Mouse (Mus musculus) embryonic facial prominence, embryonic 14.5 days (tissue): ENCODE measurements around the gene Ywhae. TPM values are rescaled to one million over a fixed set of nuclear protein-coding genes. Genes with fewer than 3 reads are reported as not detected.

Experiments
- ATAC-seq: fragments of 200-750 bp; cut with Nextera tagmentation; 2 replicates; pipeline ENCODE4 v1.8.0; 2017; ENCODE audit warnings: low read depth, moderate number of reproducible peaks, moderate TSS enrichment
- DNase-seq: peaks from one replicate; pipeline ENCODE4 v3.0.0-alpha.2; 2015; ENCODE audit warnings: low spot score
- H3K27ac ChIP-seq: fragments of 300-500 bp; sonication (generic); replicated peaks from 2 replicates; pipeline ENCODE4 v1.5.1; 2014; ENCODE audit warnings: low read depth, mild to moderate bottlenecking, low read length, moderate library complexity
- H3K27me3 ChIP-seq: fragments of 300-500 bp; sonication (generic); replicated peaks from 2 replicates; pipeline ENCODE4 v1.6.1; 2014; ENCODE audit warnings: low read length; ENCODE audit not compliant: control insufficient read depth, insufficient read depth
- H3K36me3 ChIP-seq: fragments of 300-500 bp; sonication (generic); 2 replicates; pipeline ENCODE4 v1.6.1; 2014; ENCODE audit warnings: low read length, mixed read lengths; ENCODE audit not compliant: control insufficient read depth, insufficient read depth
- H3K4me1 ChIP-seq: fragments of 300-500 bp; sonication (generic); 2 replicates; pipeline ENCODE4 v1.6.1; 2014; ENCODE audit warnings: antibody characterized with exemption, low read length; ENCODE audit not compliant: control insufficient read depth, insufficient read depth
- H3K4me2 ChIP-seq: fragments of 300-500 bp; sonication (generic); 2 replicates; pipeline ENCODE4 v1.6.1; 2014; ENCODE audit warnings: low read depth, mild to moderate bottlenecking, low read length, moderate library complexity, mixed read lengths
- H3K4me3 ChIP-seq: fragments of 300-500 bp; sonication (generic); 2 replicates; pipeline ENCODE4 v1.5.1; 2014; ENCODE audit warnings: low read depth, mild to moderate bottlenecking, low read length
- H3K9ac ChIP-seq: fragments of 300-500 bp; sonication (generic); 2 replicates; pipeline ENCODE4 v1.6.1; 2014; ENCODE audit warnings: low read depth, mild to moderate bottlenecking, low read length, moderate library complexity, mixed read lengths
- H3K9me3 ChIP-seq: fragments of 300-500 bp; sonication (generic); 2 replicates; pipeline ENCODE4 v1.6.1; 2016; ENCODE audit warnings: low read length; ENCODE audit not compliant: control insufficient read depth
- WGBS: fragments of 180-500 bp; shearing (Covaris S2); extraction: QIAGEN DNeasy Blood & Tissue Kit; methylation state at CpG from one replicate; pipeline ENCODE4 v1.1.7; 2014; 5-methylcytosine and 5-hydroxymethylcytosine counted together
- polyA plus RNA-seq: library from polyadenylated mRNA; unstranded; fragments of >200 nt; fragmentation: Nextera tagmentation; extraction: Ambion mirVana; gene quantifications from 2 replicates; pipeline ENCODE4 v1.2.1, GENCODE M21; 2014

Ywhae gene
- polyA plus RNA-seq, 1 experiment from 2014 or later, result 788 TPM

DNA sequence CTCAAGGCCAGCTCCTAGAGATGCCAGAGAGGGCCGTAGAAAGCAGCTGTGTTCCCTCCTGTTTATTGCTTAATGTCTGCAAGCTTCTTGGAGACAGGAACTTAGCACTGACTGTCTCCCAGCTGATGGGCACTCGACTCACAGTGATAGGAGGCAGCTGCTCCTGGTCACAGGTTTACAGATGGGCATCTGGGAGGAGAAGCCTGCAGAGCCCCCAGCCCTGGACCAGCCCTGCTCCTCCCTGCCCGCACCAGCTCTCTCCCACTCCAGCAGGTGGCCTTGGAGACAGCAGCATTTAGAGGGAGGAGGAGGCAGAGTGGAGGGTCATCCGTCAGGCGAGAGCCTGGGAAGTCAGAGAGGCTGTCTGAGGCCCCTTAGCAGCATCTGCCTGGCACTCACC lies 74.8 kb downstream of the Ywhae start:
- no peak overlapping the region for H3K4me2 ChIP-seq
- no peaks in the 10 kb centered on the region for H3K9me3 ChIP-seq
- DNase-seq (no peak), ATAC-seq (peak; percentile 44; the same call in 1 of the 2 replicates)
- peaks cover 5% of the 10 kb centered on the region for H3K4me1 ChIP-seq
- no peaks in the 10 kb centered on the region for H3K27me3 ChIP-seq
- H3K36me3 ChIP-seq, result no peaks in the 10 kb centered on the region
- WGBS, result 43% methylated on average over 5 of the region's 5 CpGs
- H3K27ac ChIP-seq, result no peak overlapping the region
- H3K4me3 ChIP-seq, result no peak overlapping the region
- H3K9ac ChIP-seq, result no peak overlapping the region

- Histone ChIP-seq H3K4me3 (no peak overlapping the region), H3K36me3 (no peaks in the 10 kb centered on the region), H3K9me3 (no peaks in the 10 kb centered on the region), H3K27me3 (no peaks in the 10 kb centered on the region), H3K4me1 (peaks cover 11% of the 10 kb centered on the region), H3K4me2 (no peak overlapping the region), H3K9ac (no peak overlapping the region), H3K27ac (no peak overlapping the region)
- DNase-seq (no peak), ATAC-seq (no peak)
- 92% methylated on average over 3 of the region's 3 CpGs for WGBS
Observed at GRCm38 (mm10) chr11:75810526-75810925, 77.9 kb downstream of the Ywhae start.

DNA sequence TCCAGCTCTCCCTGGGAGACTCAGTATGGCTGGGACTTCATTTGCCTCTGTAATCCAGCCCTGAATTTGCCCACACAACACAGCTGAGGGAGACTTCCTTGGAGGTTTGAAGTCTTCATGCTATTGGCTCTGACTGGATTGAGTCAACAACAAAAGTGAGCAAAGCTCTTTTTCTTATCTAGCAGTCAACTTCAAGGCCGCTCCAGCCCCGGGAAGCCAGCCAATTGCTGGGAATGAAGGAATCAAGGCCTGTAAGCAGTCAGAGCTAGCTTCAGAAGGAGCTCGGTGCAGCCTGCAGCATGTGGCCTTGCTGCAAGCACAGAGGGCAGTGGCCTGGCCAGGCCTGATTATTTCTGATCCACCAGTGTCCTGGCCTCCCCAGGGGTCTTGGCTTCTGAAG lies 79.2 kb downstream of the Ywhae start:
- Histone ChIP-seq H3K9me3 (no peaks in the 10 kb centered on the region), H3K4me2 (no peak overlapping the region), H3K4me1 (peaks cover 11% of the 10 kb centered on the region), H3K9ac (no peak overlapping the region), H3K4me3 (no peak overlapping the region), H3K27ac (peak overlapping the region; percentile 36), H3K27me3 (no peaks in the 10 kb centered on the region), H3K36me3 (no peaks in the 10 kb centered on the region)
- DNase-seq (peak; percentile 91), ATAC-seq (peak; percentile 73)
- 22% methylated on average over 3 of the region's 3 CpGs for WGBS

- H3K9ac ChIP-seq, result no peak overlapping the region
- no peak overlapping the region for H3K4me2 ChIP-seq
- H3K27me3 ChIP-seq, result no peaks in the 10 kb centered on the region
- H3K4me1 ChIP-seq, result peaks cover 11% of the 10 kb centered on the region
- WGBS, result 54% methylated on average over 10 of the region's 10 CpGs
- ATAC-seq, result peak; percentile 45
- no peak overlapping the region for H3K4me3 ChIP-seq
- DNase-seq, result peak; percentile 30
- no peaks in the 10 kb centered on the region for H3K9me3 ChIP-seq
- peak overlapping the region; percentile 44 for H3K27ac ChIP-seq
- H3K36me3 ChIP-seq, result no peaks in the 10 kb centered on the region
Observed at GRCm38 (mm10) chr11:75813085-75813484, 80.4 kb downstream of the Ywhae start.

Other genes with a start within 250 kb of the Ywhae start
- gene Prpf8, start 246.1 kb upstream of the Ywhae start, polyA plus RNA-seq, result 76.6 and 83.5 TPM in 2 replicates
- gene Rilp, start 222.8 kb upstream of the Ywhae start, polyA plus RNA-seq, result 0.59 and 0.70 TPM in 2 replicates
- 6.9 and 7.2 TPM in 2 replicates for gene Scarf1, start 219.3 kb upstream of the Ywhae start, polyA plus RNA-seq
- gene Slc43a2, start 201.2 kb upstream of the Ywhae start, polyA plus RNA-seq, result 4.3 and 5.3 TPM in 2 replicates
- 81.7 and 86.3 TPM in 2 replicates for gene Pitpna, start 144.8 kb upstream of the Ywhae start, polyA plus RNA-seq
- 23.7 and 29.2 TPM in 2 replicates for gene Inpp5k, start 101.9 kb upstream of the Ywhae start, polyA plus RNA-seq
- gene Myo1c, start 82.4 kb upstream of the Ywhae start, polyA plus RNA-seq, result 45.5 and 49.7 TPM in 2 replicates
- gene Crk, start 53.6 kb upstream of the Ywhae start, polyA plus RNA-seq, result 106 TPM in 2 replicates
- 1.2 and 1.7 TPM in 2 replicates for gene Doc2b, start 63.2 kb downstream of the Ywhae start, polyA plus RNA-seq
- gene Rph3al, start 205.6 kb downstream of the Ywhae start, polyA plus RNA-seq, result 3.0 TPM in 2 replicates